Mouse (Mus musculus): Measurements from ENCODE around the gene Sgpl1.
"Not testable (repeated sequence)": the region's sequence is repeated elsewhere in the genome, so short reads cannot be mapped to it uniquely, and the experiment has no call there.

Sgpl1 gene

DNA sequence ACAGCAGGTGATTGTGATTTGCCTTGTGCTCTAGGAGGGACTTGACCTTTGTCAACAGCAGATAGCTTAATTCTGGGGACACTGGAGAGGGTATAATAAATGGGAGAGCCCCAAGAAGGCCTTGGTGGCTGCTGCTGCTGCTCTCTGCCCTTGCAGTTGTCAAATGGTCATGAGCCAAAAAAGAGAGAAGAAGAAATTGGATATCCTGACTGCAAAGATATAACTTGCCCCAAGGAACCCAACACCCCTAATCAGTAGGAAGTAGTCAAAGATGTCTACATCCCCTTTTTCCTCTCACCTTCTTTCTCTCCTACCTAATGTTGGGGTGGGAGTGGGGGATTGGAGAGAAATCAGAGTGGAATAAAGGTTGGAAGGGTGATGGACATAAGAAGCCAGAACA, 4.6 kb upstream of the Sgpl1 start:
- DNase-seq: no peak

GRCm38 (mm10) chr10:61150616-61151015, 3.1 kb upstream of the Sgpl1 start:
- DNase-seq: no peak

DNA sequence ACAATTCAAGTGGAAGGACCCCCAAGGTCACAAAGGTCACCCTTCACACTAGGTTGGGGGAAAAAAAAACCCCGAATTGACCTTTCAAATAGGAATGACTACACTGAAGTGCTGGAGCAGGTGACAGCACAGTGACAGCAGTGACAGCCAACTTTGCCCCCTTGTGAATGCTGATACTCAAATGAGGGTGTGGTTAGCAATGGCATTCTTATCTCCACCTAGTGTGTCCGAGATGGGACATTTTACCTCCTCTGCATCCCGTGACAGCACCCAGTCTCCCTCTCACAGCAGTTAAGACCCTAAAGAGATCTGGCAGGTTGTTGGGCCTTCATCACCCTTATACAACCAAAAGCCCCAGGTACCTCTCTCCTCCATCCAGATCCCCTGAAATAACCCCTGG, 2.0 kb upstream of the Sgpl1 start:
- DNase-seq: no peak

DNA sequence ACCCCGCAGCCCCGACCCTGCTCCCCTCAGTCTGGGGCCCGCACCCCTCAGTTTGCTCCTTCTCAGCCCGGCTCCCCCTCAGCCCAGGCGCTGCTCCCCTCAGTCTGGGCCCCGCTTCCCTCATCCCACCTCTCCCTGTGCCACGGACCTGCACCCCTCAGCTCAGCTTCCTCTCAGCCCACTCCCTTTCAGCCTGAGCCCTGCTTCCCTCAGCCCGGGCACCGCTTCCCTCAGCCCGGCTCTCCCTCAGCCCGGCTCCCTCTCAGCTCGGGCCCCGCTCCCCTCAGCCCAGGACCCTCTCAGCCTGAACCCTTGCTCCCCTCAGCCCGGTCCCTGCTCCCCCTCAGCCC, 721 bp downstream of the Sgpl1 start:
- DNase-seq: peak; percentile 36

GRCm38 (mm10) chr10:61146119-61146806, 1.2 kb downstream of the Sgpl1 start:
- DNase-seq: peak; percentile 55

DNA sequence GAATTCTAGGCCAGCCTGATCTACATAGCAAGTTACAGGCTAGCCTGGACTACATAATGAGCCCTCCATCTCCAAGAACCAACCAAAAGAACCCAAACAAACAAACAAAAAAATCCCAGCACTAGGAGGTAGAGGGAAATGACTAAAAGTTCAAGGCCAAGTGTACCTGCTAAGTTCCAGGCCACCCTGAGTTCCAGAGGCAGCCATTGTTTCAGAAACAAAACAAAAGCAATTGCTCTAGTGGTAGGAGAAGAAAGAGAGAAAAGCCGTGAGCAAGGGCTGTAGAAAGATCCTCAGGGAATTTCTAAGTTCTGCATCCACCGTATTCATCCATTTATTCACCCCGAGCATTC, 1.8 kb downstream of the Sgpl1 start:
- DNase-seq: no peak

DNA sequence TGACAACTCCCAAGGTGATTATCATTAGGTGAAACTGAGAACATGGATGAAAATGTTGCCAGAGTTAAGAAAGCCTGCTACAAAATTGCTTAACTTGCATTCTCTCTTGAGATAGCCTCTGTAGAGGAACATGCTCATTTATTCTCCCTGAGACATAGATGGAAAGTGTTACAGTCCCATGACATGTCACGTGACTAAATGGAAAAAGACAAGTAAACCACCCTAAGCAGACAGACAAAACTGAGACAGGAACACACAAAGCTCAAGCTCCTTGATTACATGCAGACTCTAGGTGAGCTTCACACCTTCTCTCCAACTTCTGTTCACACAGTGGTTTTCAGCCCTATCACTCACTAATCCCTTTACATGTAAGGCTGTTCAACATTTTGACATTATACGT, 4.2 kb downstream of the Sgpl1 start:
- no peak for DNase-seq

DNA sequence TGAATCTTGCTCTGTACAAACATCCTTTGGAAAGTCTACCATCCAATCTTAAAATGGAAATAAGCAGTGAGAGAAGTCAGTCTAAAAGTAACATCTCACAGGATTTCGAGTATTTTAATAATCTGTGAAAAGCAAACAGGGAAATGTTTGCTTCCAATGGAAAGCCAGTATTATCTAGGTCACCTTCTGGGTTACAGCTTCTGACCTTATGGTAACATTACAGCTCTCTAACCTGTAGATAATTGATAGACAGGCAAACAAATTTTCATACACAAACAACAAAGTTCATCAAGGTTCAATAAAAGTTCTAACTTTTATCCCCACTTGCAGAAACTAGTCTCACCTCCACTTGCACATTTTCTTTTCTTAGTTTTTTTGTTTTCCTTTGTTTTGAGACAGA, 9.9 kb downstream of the Sgpl1 start:
- DNase-seq: no peak

DNA sequence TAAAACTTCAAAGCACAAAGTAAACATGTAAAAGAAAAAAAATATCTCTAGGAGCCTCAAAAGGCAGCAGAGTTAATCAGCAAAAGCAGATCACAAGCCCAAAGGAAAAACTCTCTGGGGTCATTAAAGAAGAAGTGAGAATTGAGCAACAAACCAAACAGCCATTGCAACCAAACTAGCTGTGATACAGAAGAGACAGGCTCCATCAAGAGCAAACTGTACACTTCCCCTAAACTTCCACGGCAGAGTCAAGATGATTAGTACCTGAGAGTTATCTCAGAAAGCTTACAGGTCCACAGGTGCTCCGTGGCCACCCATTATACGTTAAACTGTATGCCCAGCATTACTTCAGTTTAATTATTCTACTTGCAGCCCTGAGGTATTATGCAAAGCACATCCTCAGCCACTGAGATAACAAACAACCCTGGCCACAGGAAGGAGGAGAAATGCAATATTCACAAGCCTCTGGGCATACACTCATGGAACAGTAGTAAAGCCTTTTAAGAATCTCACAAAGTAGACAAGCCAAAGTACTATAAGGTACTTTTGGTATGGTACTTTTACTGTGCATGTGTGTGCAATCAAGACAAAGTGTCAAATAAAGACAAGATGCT, 12.2 kb downstream of the Sgpl1 start:
- DNase-seq: no peak

- no peak for DNase-seq
Measured at GRCm38 (mm10) chr10:61134041-61134440, 13.5 kb downstream of the Sgpl1 start.

DNA sequence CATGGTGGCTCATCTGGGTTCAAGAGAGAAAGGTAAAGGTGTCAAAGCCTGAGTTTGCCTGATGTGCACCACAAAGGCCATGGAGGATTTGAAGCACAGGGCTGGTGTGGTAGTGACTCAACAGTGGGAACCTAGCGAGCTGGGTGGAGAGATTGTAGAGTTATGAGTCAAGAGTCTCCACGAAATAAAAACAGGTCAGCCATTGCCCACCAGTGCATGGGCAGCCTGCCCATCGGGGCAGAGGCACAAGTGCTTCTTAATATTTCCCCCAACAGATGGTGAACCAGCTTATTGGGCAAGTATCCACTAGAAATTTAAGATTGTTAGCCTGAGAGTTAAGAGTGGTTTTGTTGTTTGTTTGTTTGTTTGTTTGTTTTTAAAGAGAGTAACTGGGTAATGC, 16.5 kb downstream of the Sgpl1 start:
- DNase-seq: peak; percentile 29

- DNase-seq: no peak
Measured at GRCm38 (mm10) chr10:61128701-61129365, 18.7 kb downstream of the Sgpl1 start.

- no peak for DNase-seq
Measured at GRCm38 (mm10) chr10:61124462-61124861, 23.0 kb downstream of the Sgpl1 start.

DNA sequence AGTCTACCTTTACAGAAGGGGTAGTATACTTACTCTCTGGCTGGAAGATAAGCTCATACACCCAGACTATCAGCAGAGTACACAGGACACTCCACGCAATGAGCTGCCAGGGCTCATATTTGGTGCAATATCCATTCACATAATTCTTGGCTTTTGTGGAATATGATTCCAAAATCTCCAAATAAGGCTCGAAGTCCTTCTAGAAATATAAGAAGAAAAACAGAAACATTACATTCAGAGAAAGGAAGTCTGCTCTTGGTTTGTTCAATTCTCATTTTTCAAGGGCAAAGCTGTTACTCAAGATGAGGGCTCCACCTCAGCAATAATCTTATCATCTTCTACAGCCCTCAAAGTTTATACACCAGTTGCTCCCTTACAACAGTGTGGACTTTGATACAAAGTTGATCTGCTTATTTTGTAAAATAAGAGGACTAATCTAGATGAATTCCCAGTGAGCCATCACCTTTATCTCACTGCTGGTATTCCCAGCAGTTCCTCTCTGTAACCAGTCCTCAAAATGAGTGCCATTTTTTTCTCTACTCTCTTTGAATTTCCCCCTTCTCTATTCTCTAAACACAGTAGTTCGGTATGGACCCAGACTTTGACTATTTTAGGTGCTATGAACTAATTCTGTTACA, 24.1 kb downstream of the Sgpl1 start:
- no peak for DNase-seq

DNA sequence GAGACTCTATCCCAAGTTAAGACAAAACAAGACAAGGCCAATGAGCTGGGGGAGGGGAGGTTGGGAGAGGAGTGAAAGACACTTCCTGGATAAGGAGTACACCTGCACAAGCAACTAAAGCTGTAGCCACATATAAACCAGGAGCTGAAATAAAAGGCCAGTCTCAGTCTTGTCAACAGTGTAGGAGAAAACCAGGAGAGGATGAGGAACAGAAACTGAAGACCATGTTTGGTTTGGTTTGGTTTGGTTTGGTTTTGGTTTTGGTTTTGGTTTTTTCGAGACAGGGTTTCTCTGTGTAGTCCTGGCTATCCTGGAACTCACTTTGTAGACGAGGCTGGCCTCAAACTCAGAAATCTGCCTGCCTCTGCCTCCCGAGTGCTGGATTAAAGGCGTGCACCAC, 25.8 kb downstream of the Sgpl1 start:
- DNase-seq: not testable (repeated sequence)

GRCm38 (mm10) chr10:61114246-61114720, 33.2 kb downstream of the Sgpl1 start:
- DNase-seq: no peak

- peak; percentile 69 for DNase-seq
Measured at GRCm38 (mm10) chr10:61103564-61104114, 43.9 kb downstream of the Sgpl1 start.

- DNase-seq: no peak
Measured at GRCm38 (mm10) chr10:61091866-61092265, 55.6 kb downstream of the Sgpl1 start.

DNA sequence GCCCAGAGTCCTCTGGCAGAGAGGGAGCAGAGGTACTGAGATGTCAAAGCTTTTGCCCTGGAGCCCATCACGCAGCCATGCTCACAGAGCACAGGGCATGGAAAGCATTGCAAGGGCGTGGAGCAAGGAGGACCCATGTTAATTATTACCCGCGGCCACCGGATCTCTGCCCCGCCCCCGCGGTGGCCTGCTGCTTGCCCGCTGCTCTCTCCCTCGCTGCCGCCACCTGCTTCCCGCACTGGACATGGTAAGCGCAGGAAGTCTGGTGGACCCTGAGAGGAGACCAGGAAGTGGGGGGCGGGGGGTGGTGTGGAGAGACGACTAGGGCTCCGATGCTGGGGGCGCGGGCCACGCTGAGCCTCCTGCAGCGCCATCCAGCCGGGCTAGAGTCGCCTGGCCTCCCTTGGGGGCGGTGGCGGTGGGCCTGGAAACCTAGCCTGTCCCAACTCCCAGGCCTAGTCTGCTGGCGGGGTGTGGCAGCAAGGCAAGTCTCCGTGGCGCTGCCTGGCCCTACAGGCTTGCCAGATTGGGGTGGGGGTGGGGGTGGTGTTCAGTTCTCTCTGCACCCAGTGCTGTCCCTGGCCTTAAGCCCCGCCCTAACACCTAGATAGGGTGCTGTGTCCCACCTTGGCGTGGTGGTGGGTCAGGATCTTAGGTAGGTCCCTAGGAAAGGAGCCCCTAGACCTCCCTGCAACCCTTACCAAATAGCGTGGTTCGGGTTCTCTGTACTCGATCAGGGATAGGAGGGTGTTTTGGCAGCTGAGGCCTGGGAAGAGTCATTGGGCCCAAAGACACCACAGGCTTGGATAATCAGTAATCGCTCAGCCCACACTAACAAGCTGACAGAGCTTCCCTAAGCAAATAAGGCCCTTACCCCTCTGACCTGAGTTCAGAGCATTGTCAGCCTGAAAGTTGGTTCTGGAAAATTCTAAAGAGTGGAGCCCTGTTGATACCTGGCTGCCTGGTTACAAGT, 58.0 kb downstream of the Sgpl1 start, which contains the start of gene Pcbd1:
Pcbd1 (plus strand) TSS at position 162 of the 973 bp plus-strand sequence.
- peak; percentile 61 for DNase-seq

- DNase-seq: no peak
Measured at GRCm38 (mm10) chr10:61088468-61088867, 59.0 kb downstream of the Sgpl1 start.

DNA sequence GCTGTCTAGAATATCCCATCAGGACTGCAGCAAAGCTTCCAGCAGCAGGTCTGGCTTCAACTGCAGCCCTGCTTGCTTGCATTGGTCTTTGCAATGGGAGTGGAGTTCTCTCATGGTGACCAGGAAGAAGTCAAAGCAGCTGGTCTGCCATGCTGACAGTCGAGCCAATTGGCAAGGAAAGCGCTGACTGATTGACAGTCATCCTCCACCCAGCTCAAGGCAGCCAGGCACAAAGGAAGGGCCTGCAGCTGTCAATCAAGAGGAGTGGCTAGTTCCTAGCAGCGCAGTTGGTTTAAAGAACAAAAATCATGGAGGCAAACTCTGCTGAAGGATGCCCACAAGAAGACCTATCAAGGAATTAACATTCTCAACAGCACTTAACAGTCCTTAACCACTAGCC, 61.0 kb downstream of the Sgpl1 start:
- no peak for DNase-seq

DNA sequence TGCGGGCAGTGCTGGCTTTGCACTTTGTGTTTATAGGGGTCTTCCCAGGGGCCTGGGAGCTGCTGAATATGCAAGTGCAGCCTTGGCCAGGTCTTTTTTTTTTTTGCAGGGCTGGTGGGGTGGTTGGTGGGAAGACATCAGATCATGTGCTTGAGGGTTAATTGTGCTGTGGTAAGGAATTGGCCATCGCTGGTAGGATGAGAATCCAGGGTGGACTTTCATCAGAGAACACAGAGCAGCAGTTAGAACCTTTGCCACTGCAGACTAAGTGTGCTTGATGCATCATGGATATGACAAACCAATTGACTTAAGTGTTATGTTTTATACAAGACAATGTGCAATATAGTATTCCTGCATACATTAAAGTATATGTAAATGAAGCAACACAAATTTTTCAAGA, 62.1 kb downstream of the Sgpl1 start:
- DNase-seq: no peak
